Mouse (Mus musculus): ENCODE measurements at regions not wholly inside any gene's neighbourhood (a gene's known extent, or its start where the extent isn't known, plus 50 kb on each side); places are given as distances from the start of the nearest gene placed in this dataset.

- no peak for DNase-seq (ENCODE audit: low read depth, low spot score)
Observed at GRCm38 (mm10) chr16:19834128-19834527, 74.1 kb downstream of the B3gnt5 start.

- DNase-seq (ENCODE audit: low read depth, low spot score), result no peak
Observed at GRCm38 (mm10) chr16:19834750-19835149, 74.7 kb downstream of the B3gnt5 start.

GRCm38 (mm10) chr16:19839831-19840230 is 79.8 kb downstream of the B3gnt5 start:
- DNase-seq (ENCODE audit: low read depth, low spot score), result no peak

GRCm38 (mm10) chr16:19842346-19843025 is 82.5 kb downstream of the B3gnt5 start:
- DNase-seq (ENCODE audit: low read depth, low spot score), result no peak

- DNase-seq (ENCODE audit: low read depth, low spot score), result no peak
Observed at GRCm38 (mm10) chr16:19843738-19844137, 83.7 kb downstream of the B3gnt5 start.

- peak; percentile 1 for DNase-seq (ENCODE audit: low read depth, low spot score)
Observed at GRCm38 (mm10) chr16:19848395-19848794, 88.4 kb downstream of the B3gnt5 start.

- no peak for DNase-seq (ENCODE audit: low read depth, low spot score)
Observed at GRCm38 (mm10) chr16:19865306-19865705, 105.3 kb downstream of the B3gnt5 start.

- no peak for DNase-seq (ENCODE audit: low read depth, low spot score)
Observed at GRCm38 (mm10) chr16:19865931-19866330, 105.9 kb downstream of the B3gnt5 start.

- no peak for DNase-seq (ENCODE audit: low read depth, low spot score)
Observed at GRCm38 (mm10) chr16:19869425-19869824, 109.4 kb downstream of the B3gnt5 start.

- DNase-seq (ENCODE audit: low read depth, low spot score), result no peak
Observed at GRCm38 (mm10) chr16:19876861-19877554, 105.8 kb downstream of the Klhl6 start.

GRCm38 (mm10) chr16:19882961-19883360 is 99.9 kb downstream of the Klhl6 start:
- DNase-seq (ENCODE audit: low read depth, low spot score), result no peak

- DNase-seq (ENCODE audit: low read depth, low spot score), result peak; percentile 50
Observed at GRCm38 (mm10) chr16:19883776-19884513, 98.9 kb downstream of the Klhl6 start.

GRCm38 (mm10) chr16:19884535-19884934 is 98.3 kb downstream of the Klhl6 start:
- DNase-seq (ENCODE audit: low read depth, low spot score), result no peak

GRCm38 (mm10) chr16:19886596-19886995 is 96.2 kb downstream of the Klhl6 start:
- no peak for DNase-seq (ENCODE audit: low read depth, low spot score)

- DNase-seq (ENCODE audit: low read depth, low spot score), result no peak
Observed at GRCm38 (mm10) chr16:19889576-19889975, 93.3 kb downstream of the Klhl6 start.

- DNase-seq (ENCODE audit: low read depth, low spot score), result no peak
Observed at GRCm38 (mm10) chr16:19891441-19891840, 91.4 kb downstream of the Klhl6 start.

GRCm38 (mm10) chr16:19894435-19894994 is 88.3 kb downstream of the Klhl6 start:
- DNase-seq (ENCODE audit: low read depth, low spot score), result no peak

Data from forelimb bud, embryonic 11.5 days (tissue).